Mouse (Mus musculus): ENCODE results near the gene Shank2.

GRCm38 (mm10) chr7:144458881-144459280, 457.2 kb downstream of the Shank2 start:
- TF ChIP-seq CTCF (IDR thresholded peaks at IDR 0.05; ENCODE audit: low read depth) = no peak
- TF ChIP-seq EP300 (IDR thresholded peaks at IDR 0.05; ENCODE audit: low read depth) = no peak
